Mouse (Mus musculus) forebrain, embryonic 14.5 days (tissue): ENCODE measurements around the gene Coa4. TPM values are rescaled to one million over a fixed set of nuclear protein-coding genes. Genes with fewer than 3 reads are reported as not detected.
A peak's percentile ranks its signal among the peaks of the same experiment; 100 is the strongest.
"Not testable (repeated sequence)": the region's sequence is repeated elsewhere in the genome, so short reads cannot be mapped to it uniquely, and the experiment has no call there.

Experiments used
- ATAC-seq: fragments of 200-750 bp; cut with Nextera tagmentation; 2 replicates; pipeline ENCODE4 v1.8.0; 2017; ENCODE audit warnings: mild to moderate bottlenecking, moderate library complexity
- DNase-seq: peaks from one replicate; pipeline ENCODE4 v3.0.0-alpha.2; 2015; ENCODE audit warnings: low spot score
- H3K27ac ChIP-seq: fragments of 300-500 bp; sonication (generic); 2 replicates; pipeline ENCODE4 v1.5.1; 2014; ENCODE audit warnings: low read depth, mild to moderate bottlenecking, control low read depth, low read length, moderate library complexity
- H3K27me3 ChIP-seq: fragments of 300-500 bp; sonication (generic); replicated peaks from 2 replicates; pipeline ENCODE4 v1.6.1; 2014; ENCODE audit warnings: low read length, control low read depth, mixed read lengths; ENCODE audit not compliant: control insufficient read depth, insufficient read depth
- H3K36me3 ChIP-seq: fragments of 300-500 bp; sonication (generic); 2 replicates; pipeline ENCODE4 v1.6.1; 2014; ENCODE audit warnings: low read length, control low read depth; ENCODE audit not compliant: control insufficient read depth, insufficient read depth
- H3K4me1 ChIP-seq: fragments of 300-500 bp; sonication (generic); 2 replicates; pipeline ENCODE4 v1.6.1; 2014; ENCODE audit warnings: antibody characterized with exemption, low read length, control low read depth; ENCODE audit not compliant: control insufficient read depth, insufficient read depth
- H3K4me2 ChIP-seq: fragments of 300-500 bp; sonication (generic); 2 replicates; pipeline ENCODE4 v1.6.1; 2014; ENCODE audit warnings: mild to moderate bottlenecking, control low read depth, low read length
- H3K4me3 ChIP-seq: fragments of 300-500 bp; sonication (generic); 2 replicates; pipeline ENCODE4 v1.5.1; 2014; ENCODE audit warnings: low read depth, low read length, control low read depth
- H3K9ac ChIP-seq: fragments of 300-500 bp; sonication (generic); 2 replicates; pipeline ENCODE4 v1.6.1; 2014; ENCODE audit warnings: mild to moderate bottlenecking, low read length, control low read depth, moderate library complexity
- H3K9me3 ChIP-seq: fragments of 300-500 bp; sonication (generic); replicated peaks from 2 replicates; pipeline ENCODE4 v1.6.1; 2016; ENCODE audit warnings: low read length, control low read depth, mixed read lengths; ENCODE audit not compliant: control insufficient read depth
- WGBS: fragments of 180-500 bp; shearing (Covaris S2); extraction: QIAGEN DNeasy Blood & Tissue Kit; methylation state at CpG from one replicate; pipeline ENCODE4 v1.1.7; 2014; 5-methylcytosine and 5-hydroxymethylcytosine counted together
- polyA plus RNA-seq: library from polyadenylated mRNA; unstranded; fragments of >200 nt; fragmentation: Nextera tagmentation; extraction: Ambion mirVana; gene quantifications from 2 replicates; pipeline ENCODE4 v1.2.1, GENCODE M21; 2014

The Coa4 gene
- polyA plus RNA-seq, 1 experiment from 2014 or later: 19.0 TPM

- Histone ChIP-seq H3K4me3 (no peak overlapping the region), H3K4me1 (no peaks in the 10 kb centered on the region), H3K36me3 (no peaks in the 10 kb centered on the region), H3K27me3 (no peaks in the 10 kb centered on the region), H3K9me3 (no peaks in the 10 kb centered on the region), H3K9ac (peak overlapping the region; percentile 29; the same call in 1 of the 2 replicates), H3K4me2 (no peak overlapping the region), H3K27ac (peak overlapping the region; percentile 44)
- DNase-seq (peak; percentile 37), ATAC-seq (no peak)
- 57% methylated on average over 11 of the region's 11 CpGs for WGBS
Measured at GRCm38 (mm10) chr7:100561861-100562587, 25.2 kb downstream of the Coa4 start.

DNA sequence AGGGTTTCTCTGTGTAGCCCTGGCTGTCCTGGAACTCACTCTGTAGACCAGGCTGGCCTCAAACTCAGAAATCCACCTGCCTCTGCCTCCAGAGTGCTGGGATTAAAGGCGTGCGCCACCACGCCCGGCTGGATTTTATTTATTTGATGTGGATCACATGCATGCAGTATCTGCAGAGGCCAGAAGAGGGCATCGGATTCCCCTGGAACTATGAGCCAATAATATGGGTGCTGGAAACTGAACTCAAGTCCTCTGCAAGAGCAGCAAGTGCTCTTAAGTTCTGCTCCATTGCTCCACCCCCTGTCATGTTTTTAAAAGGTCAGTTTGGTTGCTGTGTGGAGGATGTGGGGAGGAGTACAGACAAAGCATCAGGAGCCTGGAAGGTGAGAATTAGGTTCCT lies 30.4 kb downstream of the Coa4 start:
- not testable (repeated sequence) for H3K36me3 ChIP-seq, DNase-seq, H3K4me2 ChIP-seq, H3K4me1 ChIP-seq, H3K27ac ChIP-seq, H3K9ac ChIP-seq, H3K4me3 ChIP-seq, ATAC-seq, H3K9me3 ChIP-seq, H3K27me3 ChIP-seq
- 76% methylated on average over 5 of the region's 5 CpGs for WGBS

- Histone ChIP-seq H3K36me3 (no peaks in the 10 kb centered on the region), H3K4me1 (no peaks in the 10 kb centered on the region), H3K4me3 (no peak overlapping the region), H3K4me2 (no peak overlapping the region), H3K27me3 (no peaks in the 10 kb centered on the region), H3K27ac (no peak overlapping the region), H3K9me3 (no peaks in the 10 kb centered on the region), H3K9ac (no peak overlapping the region)
- DNase-seq (no peak), ATAC-seq (no peak)
Measured at GRCm38 (mm10) chr7:100569907-100570306, 33.0 kb downstream of the Coa4 start.

GRCm38 (mm10) chr7:100570930-100571715 lies 34.3 kb downstream of the Coa4 start:
- Histone ChIP-seq H3K4me1 (no peaks in the 10 kb centered on the region), H3K4me2 (no peak overlapping the region), H3K9me3 (no peaks in the 10 kb centered on the region), H3K27me3 (no peaks in the 10 kb centered on the region), H3K27ac (no peak overlapping the region), H3K9ac (no peak overlapping the region), H3K4me3 (no peak overlapping the region), H3K36me3 (no peaks in the 10 kb centered on the region)
- WGBS: 90% methylated on average over 3 of the region's 3 CpGs
- no peak for DNase-seq
- ATAC-seq: no peak

GRCm38 (mm10) chr7:100572061-100572460 lies 35.2 kb downstream of the Coa4 start:
- H3K4me2 ChIP-seq: no peak overlapping the region
- no peak for DNase-seq
- H3K9ac ChIP-seq: no peak overlapping the region
- H3K27ac ChIP-seq: no peak overlapping the region
- H3K4me3 ChIP-seq: no peak overlapping the region
- no peaks in the 10 kb centered on the region for H3K27me3 ChIP-seq
- no peaks in the 10 kb centered on the region for H3K4me1 ChIP-seq
- H3K36me3 ChIP-seq: no peaks in the 10 kb centered on the region
- no peaks in the 10 kb centered on the region for H3K9me3 ChIP-seq
- WGBS: 83% methylated on average over 4 of the region's 4 CpGs
- no peak for ATAC-seq

GRCm38 (mm10) chr7:100572704-100573103 lies 35.8 kb downstream of the Coa4 start:
- WGBS: 88% methylated on average over 4 of the region's 4 CpGs
- Histone ChIP-seq H3K36me3 (no peaks in the 10 kb centered on the region), H3K4me2 (no peak overlapping the region), H3K4me3 (no peak overlapping the region), H3K4me1 (no peaks in the 10 kb centered on the region), H3K27me3 (no peaks in the 10 kb centered on the region), H3K27ac (no peak overlapping the region), H3K9me3 (no peaks in the 10 kb centered on the region), H3K9ac (no peak overlapping the region)
- no peak for ATAC-seq
- no peak for DNase-seq

DNA sequence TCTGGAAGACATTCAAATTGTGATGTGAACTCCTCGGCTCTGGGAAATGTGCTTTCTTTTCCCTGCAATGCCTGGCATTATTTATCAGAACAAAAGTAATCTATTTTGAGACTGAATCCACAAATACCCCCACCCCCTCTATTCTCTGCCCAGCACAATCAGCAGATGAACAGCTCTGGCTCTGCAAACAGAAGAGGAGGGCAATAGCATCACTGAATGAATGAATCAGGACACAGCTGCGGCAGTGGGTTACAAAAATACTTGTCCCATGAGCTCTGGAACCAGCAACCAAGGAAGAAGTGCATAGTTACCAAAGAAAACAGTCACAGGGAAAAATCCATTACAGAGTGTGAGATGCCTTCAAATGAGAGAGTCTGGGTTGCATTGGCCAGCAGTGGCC lies 41.9 kb downstream of the Coa4 start:
- ATAC-seq (no peak), DNase-seq (no peak)
- no peak overlapping the region for H3K27ac ChIP-seq
- 63% methylated on average over 2 of the region's 2 CpGs for WGBS
- H3K9me3 ChIP-seq: no peaks in the 10 kb centered on the region
- no peak overlapping the region for H3K9ac ChIP-seq
- H3K4me3 ChIP-seq: no peak overlapping the region
- no peaks in the 10 kb centered on the region for H3K27me3 ChIP-seq
- peaks cover 3% of the 10 kb centered on the region; the same call in 1 of the 2 replicates for H3K4me1 ChIP-seq
- H3K36me3 ChIP-seq: no peaks in the 10 kb centered on the region
- no peak overlapping the region for H3K4me2 ChIP-seq

GRCm38 (mm10) chr7:100582235-100582634 lies 45.4 kb downstream of the Coa4 start:
- H3K27me3 ChIP-seq: no peaks in the 10 kb centered on the region
- H3K9ac ChIP-seq: peak overlapping the region; percentile 83
- H3K36me3 ChIP-seq: no peaks in the 10 kb centered on the region
- DNase-seq (peak; percentile 1), ATAC-seq (no peak)
- peak overlapping the region; percentile 67 for H3K4me2 ChIP-seq
- no peaks in the 10 kb centered on the region for H3K9me3 ChIP-seq
- H3K27ac ChIP-seq: no peak overlapping the region
- H3K4me1 ChIP-seq: peaks cover 3% of the 10 kb centered on the region; the same call in 1 of the 2 replicates
- 40% methylated on average over 7 of the region's 7 CpGs for whole genome bisulfite sequencing
- H3K4me3 ChIP-seq: peak overlapping the region; percentile 45

- Histone ChIP-seq H3K9ac (peak overlapping the region; percentile 83), H3K4me2 (peak overlapping the region; percentile 67), H3K9me3 (no peaks in the 10 kb centered on the region), H3K27ac (peak overlapping the region; percentile 90), H3K4me3 (peak overlapping the region; percentile 45), H3K36me3 (no peaks in the 10 kb centered on the region), H3K4me1 (peaks cover 3% of the 10 kb centered on the region; the same call in 1 of the 2 replicates), H3K27me3 (no peaks in the 10 kb centered on the region)
- under 1% methylated on average over 31 of the region's 31 CpGs for WGBS
- ATAC-seq: peak; percentile 98
- peak; percentile 94 for DNase-seq
Measured at GRCm38 (mm10) chr7:100582727-100583236, 45.9 kb downstream of the Coa4 start.
